Mouse (Mus musculus): ENCODE measurements around the gene Pld6. TPM values are rescaled to one million over a fixed set of nuclear protein-coding genes. Genes with fewer than 3 reads are reported as not detected.

Gene Pld6
- polyA plus RNA-seq, 1 experiment from 2014 or later, result 2.1 TPM

Other genes starting within 250 kb of the Pld6 start
- 0.63 and 0.89 TPM in 2 replicates for gene Nlrp3, start 246.1 kb downstream of the Pld6 start, polyA plus RNA-seq (2015; fragmentation: Nextera tagmentation; extraction: Ambion mirVana)
- not detected in 2 replicates for gene Olfr222, start 211.4 kb downstream of the Pld6 start, polyA plus RNA-seq (2015; fragmentation: Nextera tagmentation; extraction: Ambion mirVana)
- not detected in 2 replicates for gene Olfr223, start 194.4 kb downstream of the Pld6 start, polyA plus RNA-seq (2015; fragmentation: Nextera tagmentation; extraction: Ambion mirVana)
- gene Mprip, start 126.3 kb downstream of the Pld6 start, polyA plus RNA-seq (2015; fragmentation: Nextera tagmentation; extraction: Ambion mirVana), result 5.7 and 6.6 TPM in 2 replicates
- gene Flcn, start 22.4 kb upstream of the Pld6 start, polyA plus RNA-seq (2015; fragmentation: Nextera tagmentation; extraction: Ambion mirVana), result 15.3 and 19.3 TPM in 2 replicates
- gene Nt5m, start 51.8 kb upstream of the Pld6 start, polyA plus RNA-seq (2015; fragmentation: Nextera tagmentation; extraction: Ambion mirVana), result 12.8 and 15.2 TPM in 2 replicates
- gene Cops3, start 52.2 kb upstream of the Pld6 start, polyA plus RNA-seq (2015; fragmentation: Nextera tagmentation; extraction: Ambion mirVana), result 81.3 and 84.8 TPM in 2 replicates
- 17.6 and 17.7 TPM in 2 replicates for gene Med9, start 160.6 kb upstream of the Pld6 start, polyA plus RNA-seq (2015; fragmentation: Nextera tagmentation; extraction: Ambion mirVana)
- 1.6 and 1.7 TPM in 2 replicates for gene Rasd1, start 177.3 kb upstream of the Pld6 start, polyA plus RNA-seq (2015; fragmentation: Nextera tagmentation; extraction: Ambion mirVana)